Mouse (Mus musculus) ES-CJ7 (cell line): ENCODE data around the gene Ip6k1.

Source experiments
- DNase-seq: peaks from one replicate; pipeline ENCODE4 v3.0.0; 2011; ENCODE audit warnings: low read depth, low spot score

The Ip6k1 gene

DNA sequence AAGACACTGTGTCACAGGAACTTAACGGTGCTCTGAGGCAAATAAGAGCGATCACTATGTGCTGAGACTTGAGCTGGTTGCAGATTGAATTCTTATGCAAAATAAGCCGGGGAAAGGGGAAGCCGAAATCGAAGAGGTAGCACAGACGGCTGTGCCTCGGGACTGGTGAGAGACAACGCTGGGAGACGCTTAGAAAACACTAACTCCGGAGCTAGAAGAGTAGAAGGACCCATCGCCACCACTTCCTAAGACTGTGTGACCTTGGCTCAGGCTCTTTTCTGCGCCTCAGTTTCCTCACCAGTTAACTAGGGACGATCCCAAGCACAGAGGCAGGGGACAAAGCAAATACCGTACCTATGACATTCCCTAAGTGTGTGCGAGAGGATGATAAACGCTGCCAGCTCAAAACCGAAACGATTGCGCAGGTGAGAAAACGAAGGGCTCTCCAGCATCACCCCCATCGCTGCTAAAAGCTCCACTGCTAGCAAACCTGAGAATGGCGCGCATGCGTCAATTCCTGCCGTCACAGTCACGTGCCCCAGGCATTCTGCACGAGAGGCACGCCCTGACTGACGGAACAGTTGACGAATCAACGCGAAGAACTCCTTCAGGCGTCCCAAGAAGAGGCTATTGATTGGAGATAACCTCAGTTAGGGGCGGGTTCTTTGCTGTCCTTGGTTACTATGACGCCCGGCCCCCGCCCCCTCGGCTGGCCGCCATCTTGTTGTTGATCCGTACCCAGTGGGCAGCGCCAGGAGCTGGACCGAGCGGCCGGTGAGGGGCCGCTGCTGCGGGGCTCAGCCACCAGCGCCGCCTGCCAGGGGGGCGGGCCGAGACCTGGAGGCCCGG, at the start of gene Ip6k1:
Gene Ip6k1 (plus strand): TSS at position 580 of the 849 bp plus-strand sequence.
- DNase-seq: peak; percentile 100

DNA sequence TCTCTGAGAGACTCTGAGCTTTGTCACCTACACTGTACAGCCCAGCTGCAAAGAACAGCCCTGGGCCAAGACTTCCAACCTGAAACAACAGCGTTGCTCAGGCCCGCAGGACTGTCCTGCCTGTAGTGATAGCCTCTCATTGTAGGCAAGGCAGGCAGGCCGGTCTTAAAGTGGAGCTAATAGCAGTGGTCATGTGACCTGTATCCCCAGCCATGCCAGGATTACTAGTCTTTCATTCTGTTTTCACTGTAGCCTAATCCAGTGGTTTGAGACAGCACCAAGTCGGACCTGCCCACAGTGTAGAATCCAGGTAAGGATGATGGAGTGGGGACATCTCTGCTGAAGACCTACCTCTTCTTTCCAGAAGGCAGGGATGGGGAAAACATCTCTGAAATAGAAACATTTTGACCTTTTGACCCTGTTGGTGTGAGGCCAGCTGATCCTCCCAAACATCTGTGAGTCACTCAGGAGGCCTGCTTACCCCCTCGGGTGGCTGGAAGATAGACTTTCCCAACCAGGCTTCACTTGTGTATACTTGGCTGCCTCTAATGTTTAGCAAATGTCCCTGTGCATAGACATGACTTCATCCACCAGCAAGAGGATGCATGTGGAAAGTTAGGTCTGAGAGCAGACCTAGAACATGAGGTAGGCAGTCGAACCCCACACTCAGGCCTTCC, 46.5 kb upstream of the Ip6k1 start:
- no peak for DNase-seq

DNA sequence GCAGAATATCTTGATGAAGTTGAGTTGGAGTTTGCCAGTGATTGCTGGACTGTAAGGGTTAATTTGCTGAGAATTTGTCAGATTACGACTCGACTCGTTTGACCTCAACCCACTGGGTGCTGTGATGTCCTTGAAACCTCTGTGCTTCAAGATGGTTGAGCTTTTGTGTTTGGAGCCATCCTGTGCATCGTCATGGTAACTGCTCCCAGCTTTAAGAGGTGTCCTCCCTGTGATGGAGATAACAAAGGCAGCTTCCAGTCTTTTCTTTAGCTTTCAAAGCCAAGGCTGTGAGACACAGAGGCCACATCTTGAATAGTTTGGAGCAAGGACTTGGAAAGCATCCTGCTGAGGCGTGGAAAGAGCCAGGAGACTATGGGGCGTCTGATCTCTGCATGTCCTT, 45.2 kb upstream of the Ip6k1 start:
- DNase-seq: peak; percentile 82

- DNase-seq: no peak
Observed at GRCm38 (mm10) chr9:107959896-107960295, 42.4 kb upstream of the Ip6k1 start.

- peak; percentile 62 for DNase-seq
Observed at GRCm38 (mm10) chr9:107960928-107961327, 41.4 kb upstream of the Ip6k1 start.

DNA sequence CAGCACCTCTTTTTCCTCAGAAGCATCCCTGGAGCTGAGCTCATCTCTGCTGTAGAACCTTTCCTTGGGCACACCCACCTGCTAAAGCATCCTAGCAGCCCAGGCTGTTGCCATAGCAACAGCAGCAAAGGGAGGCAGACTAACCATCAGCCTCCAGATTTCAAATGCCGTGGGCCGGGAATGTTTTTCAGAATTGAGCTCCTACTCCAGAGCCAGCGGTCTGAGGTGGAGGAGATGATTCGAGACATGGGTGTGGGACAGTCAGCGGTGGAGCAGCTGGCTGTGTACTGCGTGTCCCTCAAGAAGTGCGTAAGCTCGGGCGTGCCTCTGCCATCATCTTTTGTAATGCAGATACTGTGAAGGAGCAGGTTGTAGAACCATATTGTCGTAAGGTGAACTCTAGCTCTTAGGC, 40.9 kb upstream of the Ip6k1 start:
- DNase-seq: peak; percentile 92

DNA sequence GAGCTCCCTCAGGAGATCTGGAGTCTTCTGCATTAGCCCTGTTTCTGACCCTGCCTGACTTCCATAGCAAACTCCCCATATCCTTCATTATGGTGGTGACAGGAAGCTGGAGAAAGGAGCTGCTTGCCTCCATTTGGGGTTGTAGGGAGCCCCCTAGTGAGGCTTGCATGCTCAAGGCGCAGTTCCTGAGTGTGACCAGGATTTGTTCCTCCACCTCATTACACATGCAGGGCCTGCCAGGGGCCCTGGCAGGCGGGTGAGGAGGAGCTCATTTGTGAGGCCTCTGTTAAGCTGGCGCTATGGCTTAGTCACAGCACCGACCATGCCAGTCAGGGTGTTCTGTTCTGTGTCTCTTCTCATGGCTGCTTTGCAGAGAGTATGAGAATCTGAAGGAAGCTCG, 40.4 kb upstream of the Ip6k1 start:
- DNase-seq: peak; percentile 82

DNA sequence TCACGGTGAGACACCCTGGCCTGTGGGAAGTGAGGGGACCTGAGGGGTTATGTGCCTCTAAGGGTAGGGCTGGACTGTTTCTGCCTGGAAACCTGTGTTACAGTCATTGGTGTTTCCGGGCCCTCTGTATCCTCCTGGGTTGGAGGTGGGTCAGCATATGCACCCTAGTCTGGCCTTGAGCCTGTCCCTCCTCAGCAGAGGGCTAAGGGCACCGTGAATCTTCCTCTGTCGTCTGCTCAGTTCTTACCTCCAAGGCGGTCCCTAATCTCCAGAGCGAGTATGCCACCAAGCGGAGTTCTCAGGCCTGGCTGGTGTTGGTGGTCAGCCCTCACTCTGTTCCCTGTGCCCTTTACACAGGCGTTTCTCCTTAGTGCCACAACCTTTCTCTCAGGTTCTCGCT, 39.4 kb upstream of the Ip6k1 start:
- DNase-seq: no peak

DNA sequence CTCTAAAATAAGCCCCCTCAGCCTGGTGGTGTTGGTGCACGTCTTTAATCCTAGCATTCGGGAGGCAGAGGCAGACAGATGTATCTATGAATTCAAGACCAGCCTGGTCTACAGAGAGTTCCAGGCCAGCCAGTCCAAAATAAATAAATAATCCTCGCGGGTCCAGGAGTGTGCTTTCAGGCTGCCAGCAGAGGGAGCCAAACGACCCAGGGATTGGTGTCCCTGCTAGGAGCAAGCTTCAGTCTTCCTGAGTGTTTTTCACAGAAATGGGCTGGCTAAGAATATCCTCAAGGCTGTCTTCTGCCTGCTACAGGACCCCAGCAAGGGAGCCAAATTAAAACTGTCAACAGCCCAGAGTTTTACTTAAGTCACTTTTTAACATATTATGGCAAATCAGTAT, 38.6 kb upstream of the Ip6k1 start:
- peak; percentile 76 for DNase-seq

- no peak for DNase-seq
Observed at GRCm38 (mm10) chr9:107964681-107965080, 37.6 kb upstream of the Ip6k1 start.

DNA sequence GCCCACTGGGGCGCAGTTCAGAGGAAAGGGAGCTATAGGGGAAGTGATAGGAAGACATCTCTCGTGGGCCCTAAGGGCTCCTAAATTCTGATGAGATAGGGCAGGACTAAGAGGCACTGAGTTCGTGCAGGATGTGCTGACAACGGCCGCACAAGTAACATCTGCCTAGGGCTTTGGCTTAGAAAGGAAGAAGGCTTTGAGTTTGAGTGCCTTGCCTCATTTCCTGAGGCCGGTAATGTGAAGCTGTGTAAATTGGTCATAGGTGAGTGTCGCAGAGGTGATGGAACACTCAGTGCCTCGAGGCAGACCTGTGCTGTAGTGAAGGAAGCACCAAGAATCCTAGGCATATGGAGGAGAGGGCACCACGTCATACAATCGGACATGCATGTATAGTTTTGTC, 35.6 kb upstream of the Ip6k1 start:
- no peak for DNase-seq

DNA sequence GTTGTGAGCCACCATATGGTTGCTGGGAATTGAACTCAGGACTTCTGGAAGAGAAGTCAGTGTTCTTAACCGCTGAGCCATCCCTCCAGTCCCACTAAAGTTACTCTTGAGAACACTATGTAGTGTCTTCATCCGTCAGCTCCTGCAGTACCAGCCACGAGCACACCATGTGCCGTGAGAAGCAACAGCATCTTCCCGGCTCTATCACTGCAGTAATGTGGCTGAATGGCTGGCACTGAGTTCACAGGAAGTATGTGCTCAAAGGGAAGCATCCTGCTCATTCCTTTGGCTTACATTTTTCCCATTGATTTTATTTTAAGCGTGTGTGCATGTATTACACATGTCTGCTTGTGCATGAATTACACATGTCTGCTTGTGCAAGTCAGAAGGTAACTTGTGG, 34.9 kb upstream of the Ip6k1 start:
- no peak for DNase-seq

- DNase-seq: no peak
Observed at GRCm38 (mm10) chr9:107968531-107968930, 33.8 kb upstream of the Ip6k1 start.

DNA sequence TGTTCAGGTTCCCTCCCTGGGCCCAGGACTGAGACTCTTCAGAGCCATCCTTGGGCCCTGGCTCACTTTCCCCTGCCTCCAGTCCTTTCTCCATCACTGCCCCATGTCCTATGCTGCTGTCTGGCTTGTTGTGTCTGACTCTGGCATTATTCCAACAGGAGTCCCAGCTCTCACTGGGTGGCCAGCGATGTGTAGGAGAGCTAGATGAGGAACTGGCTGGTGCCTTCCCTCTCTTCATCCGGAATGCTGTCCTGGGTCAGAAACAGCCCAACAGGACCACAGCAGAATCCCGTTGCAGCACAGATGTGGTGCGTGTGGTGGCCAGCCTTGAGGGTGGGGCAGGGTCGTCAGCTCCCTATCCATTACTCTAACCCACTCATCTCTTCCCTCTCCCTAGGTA, 32.0 kb upstream of the Ip6k1 start:
- DNase-seq: no peak

DNA sequence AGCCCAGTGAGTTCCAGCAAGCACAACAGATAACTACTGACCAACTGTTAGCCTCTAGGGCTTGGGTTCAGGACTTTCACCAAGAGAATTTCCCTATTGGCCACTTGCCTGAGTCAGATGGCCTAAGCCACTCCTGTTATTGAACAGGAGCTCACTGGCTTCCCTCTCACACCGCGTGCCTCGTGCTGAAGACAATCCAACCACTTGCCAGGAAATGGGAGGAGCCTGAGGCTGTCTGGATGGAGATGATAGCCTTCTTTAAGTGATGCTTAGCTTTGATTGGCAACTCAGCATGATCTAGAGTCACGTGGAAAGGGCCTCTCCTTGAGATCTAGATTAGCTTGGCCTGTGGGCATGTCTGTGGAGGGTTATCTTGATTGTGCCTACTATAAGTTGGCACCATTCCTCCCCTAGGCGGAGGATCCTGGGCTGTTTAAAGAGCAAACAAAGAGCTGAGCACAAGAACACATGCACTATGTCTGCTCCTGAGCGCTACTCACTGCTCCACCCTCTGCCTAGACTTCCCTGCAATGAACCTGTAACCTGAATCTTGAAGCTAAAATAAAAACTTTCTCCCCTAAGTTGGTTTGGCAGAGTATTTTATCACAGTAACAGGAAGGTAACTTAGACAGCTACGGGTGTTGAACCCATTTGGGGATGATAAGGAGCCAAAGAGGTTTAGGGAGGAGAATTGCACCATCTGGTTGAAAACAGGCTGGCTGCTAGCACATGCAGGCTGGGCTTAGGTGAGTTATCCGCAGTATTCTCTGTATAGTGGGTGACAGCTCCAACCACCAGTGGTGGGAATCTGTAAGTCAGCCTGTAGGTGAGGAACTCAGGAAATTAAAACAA, 30.4 kb upstream of the Ip6k1 start:
- peak; percentile 69 for DNase-seq

DNA sequence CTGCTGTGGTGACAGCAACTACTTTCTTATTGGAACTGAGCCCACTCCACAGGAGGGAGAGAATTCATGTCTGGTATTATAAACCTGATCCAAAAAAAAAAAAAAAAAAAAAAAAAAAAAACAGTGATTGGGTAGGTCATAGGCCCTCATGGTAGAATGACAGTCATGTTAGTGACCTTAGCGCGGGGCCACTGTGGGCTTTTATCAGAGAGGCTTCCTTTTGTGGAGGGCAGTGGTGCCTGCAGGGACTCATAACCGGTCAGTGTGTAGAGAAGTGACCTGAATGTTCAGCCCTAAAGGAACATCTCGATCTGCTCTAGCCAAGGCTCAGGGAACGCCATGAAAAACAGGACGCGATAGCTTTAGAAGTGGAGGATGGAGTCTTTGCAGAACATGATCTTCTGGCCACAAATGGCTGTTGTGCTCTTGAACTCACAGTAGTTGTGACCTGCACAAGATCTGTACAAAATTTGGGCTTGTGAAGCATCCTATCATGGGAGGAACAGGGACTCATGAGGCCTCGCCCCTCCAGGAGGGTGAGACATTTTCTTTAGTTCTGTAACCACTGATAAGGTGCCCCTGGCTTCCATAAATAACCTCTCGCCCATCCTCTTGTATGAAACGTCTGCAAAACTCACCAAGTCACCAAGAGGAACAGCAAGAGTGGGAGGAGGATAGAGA, 27.7 kb upstream of the Ip6k1 start:
- no peak for DNase-seq

GRCm38 (mm10) chr9:107975399-107976386, 26.6 kb upstream of the Ip6k1 start, which contains the start of gene Uba7:
TSS of gene Uba7 (plus strand) at chr9:107975505.
- no peak for DNase-seq

GRCm38 (mm10) chr9:107978815-107979214, 23.5 kb upstream of the Ip6k1 start:
- no peak for DNase-seq

- no peak for DNase-seq
Observed at GRCm38 (mm10) chr9:107981684-107982605, 20.4 kb upstream of the Ip6k1 start.
